Mouse (Mus musculus): ENCODE data around the gene Cyth1. TPM values are rescaled to one million over a fixed set of nuclear protein-coding genes. Genes with fewer than 3 reads are reported as not detected.

Gene Cyth1
- total and polyA plus RNA-seq, 3 experiments: 49.7 to 108 (median 79.7) TPM

GRCm38 (mm10) chr11:118275092-118275491 is 26.7 kb upstream of the Cyth1 start:
- no peak overlapping the region for H3K9ac ChIP-seq (ENCODE audit: insufficient read depth, low read depth)
- H3K36me3 ChIP-seq (replicated peaks in 1 of 2; ENCODE audit: control insufficient read depth in 1 of 2, insufficient read depth in 1 of 2, low read length in 1 of 2): peaks cover 87 to 96% of the 10 kb centered on the region in 2 experiments
- DNase-seq (ENCODE audit: extremely low read depth): peak; percentile 79
- peaks cover 26 to 48% of the 10 kb centered on the region in 2 experiments for H3K4me1 ChIP-seq (ENCODE audit: control insufficient read depth in 1 of 2, insufficient read depth in 2 of 2)
- H3K79me2 ChIP-seq (replicated peaks; ENCODE audit: control insufficient read depth, extremely low read depth, insufficient read depth, poor library complexity, severe bottlenecking): no peaks in the 10 kb centered on the region; the same call in 1 of the 2 replicates
- in situ Hi-C loops (cut with MboI; ENCODE audit: low pct_ligation_motif_present, low pct_unique_long_range_greater_than_20kb, low sequenced_read_pairs) (no loop called here), dilution Hi-C loops (cut with MboI; ENCODE audit: extremely low pct_ligation_motif_present, extremely low pct_unique_long_range_greater_than_20kb, low sequenced_read_pairs) (no loop called here)
- H3K27me3 ChIP-seq (replicated peaks): no peaks in the 10 kb centered on the region
- no peak overlapping the region for H3K4me2 ChIP-seq (ENCODE audit: insufficient read depth, low read depth, poor library complexity, severe bottlenecking)
- TF ChIP-seq MYC (IDR thresholded peaks at IDR 0.05; ENCODE audit: low read depth, low read length) (0 out of 2 replicates have a peak, but pooled peaks have one; percentile 34), ETS1 (conservative IDR thresholded peaks at IDR 0.05; ENCODE audit: low read depth, low read length) (peak; percentile 67), MAZ (IDR thresholded peaks at IDR 0.05; ENCODE audit: low read depth, low read length) (no peak), GABPA (IDR thresholded peaks at IDR 0.05; ENCODE audit: insufficient replicate concordance, low read depth, low read length) (no peak), IRF4 (IDR thresholded peaks at IDR 0.05; ENCODE audit: low read depth, low read length) (no peak), BHLHE40 (IDR thresholded peaks at IDR 0.05; ENCODE audit: low read depth, low read length) (peak; percentile 81), ZNF384 (IDR thresholded peaks at IDR 0.05; ENCODE audit: low read depth, low read length) (no peak), TBP (conservative IDR thresholded peaks at IDR 0.05; ENCODE audit: low read depth, low read length) (no peak), PAX5 (IDR thresholded peaks at IDR 0.05; ENCODE audit: low read length) (no peak), MXI1 (IDR thresholded peaks at IDR 0.05; ENCODE audit: low read depth, low read length) (peak; percentile 59; the same call in 1 of the 2 replicates), MAX (IDR thresholded peaks at IDR 0.05; ENCODE audit: low read length) (peak; percentile 51; the same call in 1 of the 2 replicates), UBTF (IDR thresholded peaks at IDR 0.05; ENCODE audit: low read depth, low read length) (no peak), ZC3H11A (IDR thresholded peaks at IDR 0.05; ENCODE audit: low read depth, low read length) (no peak), E2F4 (IDR thresholded peaks at IDR 0.05; ENCODE audit: insufficient replicate concordance, low read depth, low read length) (no peak), USF2 (conservative IDR thresholded peaks at IDR 0.05; ENCODE audit: low read depth, low read length) (no peak), CTCF (conservative IDR thresholded peaks at IDR 0.05 in 1 of 2, IDR thresholded peaks at IDR 0.05 in 1 of 2; ENCODE audit: low read depth in 2 of 2, low read length in 2 of 2) (no peak), USF1 (IDR thresholded peaks at IDR 0.05; ENCODE audit: low read depth, low read length) (peak; percentile 19), ZKSCAN1 (IDR thresholded peaks at IDR 0.05; ENCODE audit: borderline replicate concordance, low read depth, low read length) (no peak), SIN3A (IDR thresholded peaks at IDR 0.05; ENCODE audit: low read length) (no peak; the same call in 1 of the 2 replicates), CHD2 (IDR thresholded peaks at IDR 0.05; ENCODE audit: low read length) (no peak), JUN (IDR thresholded peaks at IDR 0.05; ENCODE audit: insufficient read depth, low read depth, low read length) (no peak), TCF12 (IDR thresholded peaks at IDR 0.05; ENCODE audit: low read depth, low read length) (0 out of 2 replicates have a peak, but pooled peaks have one; percentile 10)
- H3K9me3 ChIP-seq (replicated peaks; ENCODE audit: low read length): no peaks in the 10 kb centered on the region
- H3K27ac ChIP-seq (ENCODE audit: insufficient read depth, low read depth): no peak overlapping the region
- H3K4me3 ChIP-seq (replicated peaks in 1 of 3; ENCODE audit: low read depth in 2 of 3, low read length in 2 of 3, poor library complexity in 1 of 3): no peak overlapping the region
